Mouse (Mus musculus) testis, adult 2 months (tissue): Measurements from ENCODE around the gene Hand2. TPM values are rescaled to one million over a fixed set of nuclear protein-coding genes. Genes with fewer than 3 reads are reported as not detected.

Source experiments
- H3K27ac ChIP-seq: fragments of 200-500 bp; 2 replicates; pipeline ENCODE4 v1.5.1; 2012; ENCODE audit warnings: low read depth, low read length; ENCODE audit not compliant: control insufficient read depth, insufficient read depth
- H3K27me3 ChIP-seq: fragments of 200-500 bp; 2 replicates; pipeline ENCODE4 v1.6.1; 2012; ENCODE audit warnings: mild to moderate bottlenecking, low read length, moderate library complexity; ENCODE audit not compliant: control insufficient read depth, insufficient read depth
- H3K36me3 ChIP-seq: fragments of 200-500 bp; 2 replicates; pipeline ENCODE4 v1.6.1; 2012; ENCODE audit warnings: mild to moderate bottlenecking, low read length; ENCODE audit not compliant: control insufficient read depth, insufficient read depth
- H3K4me1 ChIP-seq: fragments of 200-500 bp; 2 replicates; pipeline ENCODE4 v1.6.1; 2012; ENCODE audit warnings: low read length; ENCODE audit not compliant: control insufficient read depth, insufficient read depth
- H3K4me3 ChIP-seq: fragments of 200-500 bp; 2 replicates; pipeline ENCODE4 v1.5.1; 2012; ENCODE audit warnings: low read depth, mild to moderate bottlenecking, low read length, moderate library complexity, mixed read lengths; ENCODE audit not compliant: control insufficient read depth
- CTCF ChIP-seq: fragments of 200-500 bp; IDR thresholded peaks from 2 replicates; pipeline ENCODE4 v1.5.1; 2012; ENCODE audit warnings: low read depth, mild to moderate bottlenecking, inconsistent platforms, low read length, moderate library complexity; ENCODE audit not compliant: control insufficient read depth, insufficient read depth, insufficient replicate concordance
- POLR2A ChIP-seq: fragments of 200-500 bp; IDR thresholded peaks from 2 replicates; pipeline ENCODE4 v1.6.1; 2012; ENCODE audit warnings: low read depth, mild to moderate bottlenecking, inconsistent platforms, low read length, moderate library complexity; ENCODE audit not compliant: control insufficient read depth
- polyA plus RNA-seq: library from polyadenylated mRNA; depleted of rRNA; stranded (reverse); fragments of >200 nt; gene quantifications from 2 replicates; pipeline ENCODE4 v1.2.3, GENCODE M21; 2012

Gene Hand2
- polyA plus RNA-seq, 1 experiment: 0.05 TPM

GRCm38 (mm10) chr8:57319092-57319980 lies 1.4 kb upstream of the Hand2 start:
- H3K4me1 ChIP-seq: peaks cover 10% of the 10 kb centered on the region
- no peak overlapping the region for H3K27ac ChIP-seq
- peaks cover 16% of the 10 kb centered on the region for H3K27me3 ChIP-seq
- no peak for TF ChIP-seq CTCF
- no peak for TF ChIP-seq POLR2A
- no peak overlapping the region for H3K4me3 ChIP-seq
- H3K36me3 ChIP-seq: no peaks in the 10 kb centered on the region

- Histone ChIP-seq H3K4me3 (no peak overlapping the region), H3K36me3 (no peaks in the 10 kb centered on the region), H3K27ac (no peak overlapping the region), H3K27me3 (peaks cover 16% of the 10 kb centered on the region), H3K4me1 (peaks cover 10% of the 10 kb centered on the region)
- TF ChIP-seq CTCF (no peak), POLR2A (no peak)
These were observed 700 bp upstream of the Hand2 start for GRCm38 (mm10) chr8:57319981-57320585.

- TF ChIP-seq POLR2A: no peak
- no peak for TF ChIP-seq CTCF
- H3K36me3 ChIP-seq: no peaks in the 10 kb centered on the region
- peaks cover 16% of the 10 kb centered on the region for H3K27me3 ChIP-seq
- H3K4me1 ChIP-seq: peaks cover 10% of the 10 kb centered on the region
- no peak overlapping the region; the same call in 1 of the 2 replicates for H3K4me3 ChIP-seq
- H3K27ac ChIP-seq: no peak overlapping the region
These were observed 1.4 kb downstream of the Hand2 start for GRCm38 (mm10) chr8:57321898-57322895.

DNA sequence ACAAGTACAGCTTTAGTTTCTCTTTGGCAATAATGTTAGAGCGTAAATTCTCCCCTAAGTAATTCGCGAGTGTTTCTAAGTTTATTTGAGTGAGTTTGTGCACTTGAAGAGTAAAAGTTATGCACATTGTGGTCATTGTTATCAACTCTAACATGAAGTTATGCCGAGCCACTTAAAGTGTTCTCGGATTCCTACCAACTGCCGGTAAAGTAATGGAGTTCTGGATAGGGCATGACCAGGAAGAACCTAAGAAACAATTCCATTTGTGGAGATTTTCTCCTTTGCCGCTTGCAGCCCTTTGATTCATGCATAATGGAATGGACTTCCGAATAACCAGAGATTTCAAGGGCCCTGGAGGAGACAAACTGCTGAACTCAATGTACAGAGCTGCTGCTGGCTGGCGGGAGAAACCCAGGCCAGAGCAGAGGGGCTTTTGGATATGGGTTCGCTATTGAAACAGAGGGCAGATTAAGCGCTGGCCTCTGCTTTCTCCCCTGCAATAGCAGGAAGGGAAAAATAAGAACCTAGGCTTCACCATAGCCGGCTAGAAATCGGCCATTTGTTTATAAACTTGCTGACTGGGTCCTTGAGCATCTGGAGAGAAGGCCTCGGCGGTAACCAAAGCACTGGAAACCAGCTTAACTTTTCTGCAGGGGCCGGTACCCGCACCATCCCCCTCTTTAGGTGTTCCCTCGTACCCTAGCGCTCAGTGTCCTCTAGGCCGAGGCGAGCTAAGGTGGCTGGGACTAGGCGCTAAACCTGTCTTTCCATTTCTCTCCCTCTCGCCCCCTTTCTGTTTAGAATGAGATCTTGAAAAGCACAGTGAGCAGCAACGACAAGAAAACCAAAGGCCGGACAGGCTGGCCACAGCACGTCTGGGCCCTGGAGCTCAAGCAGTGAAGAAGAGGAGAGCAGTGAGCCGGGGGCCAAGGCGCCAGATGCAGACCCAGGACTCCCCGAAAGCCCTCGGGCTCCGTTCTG lies 2.5 kb downstream of the Hand2 start:
- H3K36me3 ChIP-seq: no peaks in the 10 kb centered on the region
- TF ChIP-seq POLR2A (no peak), CTCF (no peak)
- H3K4me3 ChIP-seq: no peak overlapping the region
- H3K27me3 ChIP-seq: peaks cover 16% of the 10 kb centered on the region
- peaks cover 16% of the 10 kb centered on the region for H3K4me1 ChIP-seq
- no peak overlapping the region for H3K27ac ChIP-seq

- Histone ChIP-seq H3K4me1 (peaks cover 23% of the 10 kb centered on the region), H3K4me3 (no peak overlapping the region), H3K27ac (no peak overlapping the region), H3K27me3 (peaks cover 16% of the 10 kb centered on the region), H3K36me3 (no peaks in the 10 kb centered on the region)
- TF ChIP-seq POLR2A (no peak), CTCF (no peak)
These were observed 3.3 kb downstream of the Hand2 start for GRCm38 (mm10) chr8:57324091-57324490.

GRCm38 (mm10) chr8:57324671-57325070 lies 3.9 kb downstream of the Hand2 start:
- Histone ChIP-seq H3K27ac (no peak overlapping the region), H3K36me3 (no peaks in the 10 kb centered on the region), H3K4me3 (no peak overlapping the region), H3K27me3 (peaks cover 16% of the 10 kb centered on the region), H3K4me1 (peaks cover 25% of the 10 kb centered on the region)
- TF ChIP-seq POLR2A: no peak
- no peak for TF ChIP-seq CTCF
